Comparison of ENCODE assay signal across 9 mouse cellular contexts in genomic region chr11:68902367-68902766, GRCm38 (mm10). TPM values are rescaled to one million over a fixed set of nuclear protein-coding genes. Genes with fewer than 3 reads are reported as not detected.
A peak's percentile ranks its signal among the peaks of the same experiment; 100 is the strongest.
DNase-seq lines count a peak whose midpoint lies in the region; ATAC-seq and TF ChIP-seq lines count a peak whose summit lies in the region.
"Had no signal": no experiment of that assay in that cellular context is flagged by ENCODE, and none has a peak within 500 bp of the region (broad histone marks: within the 10 kb centered on the region; RNA-seq: fewer than 3 reads in every experiment).

No protein-coding gene starts in this region.

- peak overlapping the region; percentile 93 for H3K4me3 ChIP-seq in heart, embryonic 11.5 days (ENCODE audit: low read depth, low read length)
- peak overlapping the region; percentile 99 for H3K4me3 ChIP-seq in C2C12 (ENCODE audit: insufficient read depth, poor library complexity, severe bottlenecking)
- H3K4me3 ChIP-seq in forebrain, embryonic 15.5 days: peak overlapping the region; percentile 88
- peak overlapping the region; percentile 82 for H3K4me3 ChIP-seq in liver, embryonic 16.5 days (ENCODE audit: low read depth, low read length)

- peak overlapping the region; percentile 99 for H3K9ac ChIP-seq in heart, embryonic 11.5 days (ENCODE audit: low read depth, low read length)
- H3K9ac ChIP-seq in forebrain, embryonic 15.5 days (replicated peaks): peak overlapping the region; percentile 95
- H3K9ac ChIP-seq in liver, embryonic 16.5 days (ENCODE audit: low read depth, low read length): peak overlapping the region; percentile 84

- no peaks in the 10 kb centered on the region for H3K9me3 ChIP-seq in heart, embryonic 11.5 days (replicated peaks; ENCODE audit: control insufficient read depth, low read length)
- no peaks in the 10 kb centered on the region for H3K9me3 ChIP-seq in forebrain, embryonic 15.5 days
- no peaks in the 10 kb centered on the region for H3K9me3 ChIP-seq in liver, embryonic 16.5 days (replicated peaks; ENCODE audit: control insufficient read depth, low read length)

- H3K36me3 ChIP-seq in heart, embryonic 11.5 days (ENCODE audit: control insufficient read depth, insufficient read depth, low read length): peaks cover 26% of the 10 kb centered on the region
- peaks cover 27% of the 10 kb centered on the region for H3K36me3 ChIP-seq in C2C12 (ENCODE audit: control insufficient read depth, insufficient read depth)
- peaks cover 49% of the 10 kb centered on the region for H3K36me3 ChIP-seq in forebrain, embryonic 15.5 days
- H3K36me3 ChIP-seq in liver, embryonic 16.5 days (ENCODE audit: control insufficient read depth, insufficient read depth): peaks cover 35% of the 10 kb centered on the region

- peaks cover 15% of the 10 kb centered on the region for H3K79me3 ChIP-seq in C2C12 (ENCODE audit: low read depth)

- peak overlapping the region; percentile 82 for H3K4me2 ChIP-seq in heart, embryonic 11.5 days
- H3K4me2 ChIP-seq in forebrain, embryonic 15.5 days (replicated peaks): peak overlapping the region; percentile 57
- peak overlapping the region; percentile 72 for H3K4me2 ChIP-seq in liver, embryonic 16.5 days (ENCODE audit: low read depth, low read length)

- H3ac ChIP-seq in C2C12 (ENCODE audit: control insufficient read depth, insufficient read length, low read depth): peak overlapping the region; percentile 72

- peaks cover 26% of the 10 kb centered on the region for H3K79me2 ChIP-seq in C2C12 (ENCODE audit: control insufficient read depth, insufficient read depth)

- H3K27ac ChIP-seq in heart, embryonic 11.5 days (ENCODE audit: low read depth, low read length): no peak overlapping the region
- H3K27ac ChIP-seq in forebrain, embryonic 15.5 days (replicated peaks): no peak overlapping the region
- no peak overlapping the region for H3K27ac ChIP-seq in liver, embryonic 16.5 days (ENCODE audit: low read length)

- ATAC-seq in heart, embryonic 11.5 days (replicated peaks; ENCODE audit: insufficient number of reproducible peaks, low FRiP score, low TSS enrichment): no peak
- ATAC-seq in forebrain, embryonic 15.5 days (replicated peaks): no peak
- no peak for ATAC-seq in liver, embryonic 16.5 days (ENCODE audit: low read depth)
- no peak for ATAC-seq in inflammation-experienced regulatory T-cells, adult 6 months

- WGBS in heart, embryonic 11.5 days (ENCODE audit: insufficient replicate concordance): 5% methylated on average over 11 of the region's 11 CpGs
- WGBS in forebrain, embryonic 15.5 days: 4% methylated on average over 11 of the region's 11 CpGs
- WGBS in liver, embryonic 16.5 days (ENCODE audit: insufficient replicate concordance): under 1% methylated on average over 11 of the region's 11 CpGs

- no peak for TF ChIP-seq CTCF in C2C12 (IDR thresholded peaks at IDR 0.05; ENCODE audit: control insufficient read depth, insufficient read depth, insufficient read length)

- peaks cover 7% of the 10 kb centered on the region; the same call in 1 of the 2 replicates for H3K4me1 ChIP-seq in heart, embryonic 11.5 days (ENCODE audit: control insufficient read depth, insufficient read depth, low read length)
- H3K4me1 ChIP-seq in forebrain, embryonic 15.5 days: peaks cover 11% of the 10 kb centered on the region
- H3K4me1 ChIP-seq in liver, embryonic 16.5 days (ENCODE audit: control insufficient read depth, low read depth, low read length): peaks cover 38% of the 10 kb centered on the region

- H3K27me3 ChIP-seq in heart, embryonic 11.5 days (ENCODE audit: control insufficient read depth, insufficient read depth, low read length): 0 out of 2 replicates have a peak, but pooled peaks cover 2% of the 10 kb centered on the region
- H3K27me3 ChIP-seq in C2C12 (ENCODE audit: control insufficient read depth, insufficient read depth, insufficient read length): no peaks in the 10 kb centered on the region
- H3K27me3 ChIP-seq in forebrain, embryonic 15.5 days: no peaks in the 10 kb centered on the region; the same call in 1 of the 2 replicates
- H3K27me3 ChIP-seq in liver, embryonic 16.5 days (ENCODE audit: control insufficient read depth, insufficient read depth, low read depth, low read length): no peaks in the 10 kb centered on the region

- no peak for DNase-seq in heart, adult 8-10 months (ENCODE audit: low spot score)
- DNase-seq in frontal cortex, postnatal 36 days (ENCODE audit: low spot score in 2 of 2): no peak
- DNase-seq in gastrocnemius, adult 18-20 months (ENCODE audit: low spot score): no peak

TF ChIP-seq in C2C12, 6 proteins besides CTCF, POLR2A, EP300 and RAD21:
- TF ChIP-seq MYOD1 (IDR thresholded peaks at IDR 0.05; ENCODE audit: control insufficient read depth, insufficient read length, low read depth): no peak
- TF ChIP-seq FOSL1 (IDR thresholded peaks at IDR 0.05; ENCODE audit: insufficient read depth, low read length, poor library complexity, severe bottlenecking): no peak
- TF ChIP-seq MAX (IDR thresholded peaks at IDR 0.05): no peak
- no peak for TF ChIP-seq MYOG (IDR thresholded peaks at IDR 0.05; ENCODE audit: control insufficient read depth, extremely low read depth, insufficient read length)
- TF ChIP-seq CEBPB (IDR thresholded peaks at IDR 0.05; ENCODE audit: low read depth): no peak
- TF ChIP-seq USF1 (IDR thresholded peaks at IDR 0.05; ENCODE audit: low read depth): no peak
TF ChIP-seq in C2C12: peak in this region for 0.

RNA-seq across cellular contexts. Expression of gene Rpl26, which starts 1.0 kb away (rescaled TPM):
- polyA plus RNA-seq in heart, embryonic 11.5 days (2014; fragmentation: Nextera tagmentation; extraction: Ambion mirVana): 719 and 795 TPM in 2 replicates
- total RNA-seq in heart, adult 8-10 months (2022): 100 to 1,000 TPM; 676 to 808 (median 721) TPM
- 625 TPM for polyA plus RNA-seq in C2C12 (2012; fragmentation: generic; extraction: Trizol)
- polyA plus RNA-seq in forebrain, embryonic 15.5 days (2015; fragmentation: Nextera tagmentation; extraction: Ambion mirVana): 638 and 670 TPM in 2 replicates
- polyA plus RNA-seq in liver, embryonic 16.5 days (2015; fragmentation: Nextera tagmentation; extraction: Ambion mirVana): 457 and 528 TPM in 2 replicates
- polyA plus RNA-seq in inflammation-experienced regulatory T-cells, adult 6 months (2017; shearing (Covaris generic)): 1,000 to 10,000 TPM; 1,371 to 2,270 (median 2,196) TPM
- 100 to 1,000 TPM; 639 to 682 TPM for total RNA-seq in gastrocnemius, adult 18-20 months (2021)

RNA-seq across cellular contexts. Expression of gene Rnf222, which starts 14.0 kb away (rescaled TPM):
- polyA plus RNA-seq in heart, embryonic 11.5 days (2014; fragmentation: Nextera tagmentation; extraction: Ambion mirVana): 0.11 and 0.18 TPM in 2 replicates
- total RNA-seq in heart, adult 8-10 months (2022): under 1 TPM in 3 of 4 experiments, not detected in 1; 0.11 to 0.28 (median 0.17) TPM
- not detected for polyA plus RNA-seq in C2C12 (2012; fragmentation: generic; extraction: Trizol)
- 0.06 TPM in 1 of 2 replicates, not detected in the other for polyA plus RNA-seq in forebrain, embryonic 15.5 days (2015; fragmentation: Nextera tagmentation; extraction: Ambion mirVana)
- polyA plus RNA-seq in liver, embryonic 16.5 days (2015; fragmentation: Nextera tagmentation; extraction: Ambion mirVana): 0.04 and 0.14 TPM in 2 replicates
- polyA plus RNA-seq in inflammation-experienced regulatory T-cells, adult 6 months (2017; shearing (Covaris generic)): not detected
- not detected for total RNA-seq in gastrocnemius, adult 18-20 months (2021)

RNA-seq across cellular contexts. Expression of gene Odf4, which starts 24.5 kb away (rescaled TPM):
- not detected in 2 replicates for polyA plus RNA-seq in heart, embryonic 11.5 days (2014; fragmentation: Nextera tagmentation; extraction: Ambion mirVana)
- under 1 TPM in 1 of 4 experiments, not detected in 3; 0.44 TPM for total RNA-seq in heart, adult 8-10 months (2022)
- not detected for polyA plus RNA-seq in C2C12 (2012; fragmentation: generic; extraction: Trizol)
- polyA plus RNA-seq in forebrain, embryonic 15.5 days (2015; fragmentation: Nextera tagmentation; extraction: Ambion mirVana): 0.31 and 0.32 TPM in 2 replicates
- polyA plus RNA-seq in liver, embryonic 16.5 days (2015; fragmentation: Nextera tagmentation; extraction: Ambion mirVana): not detected in 2 replicates
- polyA plus RNA-seq in inflammation-experienced regulatory T-cells, adult 6 months (2017; shearing (Covaris generic)): not detected
- not detected for total RNA-seq in gastrocnemius, adult 18-20 months (2021)
- total RNA-seq: common myeloid progenitor, adult 5-6 weeks had no signal

RNA-seq across cellular contexts. Expression of gene Ndel1, which starts 30.7 kb away (rescaled TPM):
- polyA plus RNA-seq in heart, embryonic 11.5 days (2014; fragmentation: Nextera tagmentation; extraction: Ambion mirVana): 52.5 and 59.9 TPM in 2 replicates
- total RNA-seq in heart, adult 8-10 months (2022): 10 to 100 TPM; 53.9 to 67.7 (median 65.2) TPM
- polyA plus RNA-seq in C2C12 (2012; fragmentation: generic; extraction: Trizol): 27.9 TPM
- 86.4 and 92.3 TPM in 2 replicates for polyA plus RNA-seq in forebrain, embryonic 15.5 days (2015; fragmentation: Nextera tagmentation; extraction: Ambion mirVana)
- polyA plus RNA-seq in liver, embryonic 16.5 days (2015; fragmentation: Nextera tagmentation; extraction: Ambion mirVana): 36.9 and 38.6 TPM in 2 replicates
- 10 to 100 TPM; 30.8 to 36.0 (median 32.1) TPM for polyA plus RNA-seq in inflammation-experienced regulatory T-cells, adult 6 months (2017; shearing (Covaris generic))
- total RNA-seq in gastrocnemius, adult 18-20 months (2021): 100 to 1,000 TPM in 1 of 2 experiments, 10 to 100 TPM in 1; 78.2 to 106 TPM

RNA-seq across cellular contexts. Expression of gene Arhgef15, which starts 54.9 kb away (rescaled TPM):
- 9.0 and 12.3 TPM in 2 replicates for polyA plus RNA-seq in heart, embryonic 11.5 days (2014; fragmentation: Nextera tagmentation; extraction: Ambion mirVana)
- total RNA-seq in heart, adult 8-10 months (2022): 10 to 100 TPM; 26.6 to 30.9 (median 30.1) TPM
- 0.25 TPM for polyA plus RNA-seq in C2C12 (2012; fragmentation: generic; extraction: Trizol)
- polyA plus RNA-seq in forebrain, embryonic 15.5 days (2015; fragmentation: Nextera tagmentation; extraction: Ambion mirVana): 7.0 and 8.2 TPM in 2 replicates
- polyA plus RNA-seq in liver, embryonic 16.5 days (2015; fragmentation: Nextera tagmentation; extraction: Ambion mirVana): 1.7 and 2.0 TPM in 2 replicates
- polyA plus RNA-seq in inflammation-experienced regulatory T-cells, adult 6 months (2017; shearing (Covaris generic)): under 1 TPM in 1 of 3 experiments, not detected in 2; 0.21 TPM
- total RNA-seq in gastrocnemius, adult 18-20 months (2021): 1 to 10 TPM; 5.8 to 9.7 TPM
